Mouse (Mus musculus) layer of hippocampus, adult 9-10 months (tissue): ENCODE measurements around the gene Ret.

Source experiments
- DNase-seq: peaks from one replicate; pipeline ENCODE4 v3.0.0; 2022; ENCODE audit warnings: low spot score

Ret gene

GRCm38 (mm10) chr6:118197440-118197975, at the start of gene Ret:
Ret (minus strand) TSS chr6:118197718.
- DNase-seq, result no peak

GRCm38 (mm10) chr6:118247161-118247560, 49.6 kb upstream of the Ret start:
- no peak for DNase-seq

- DNase-seq, result no peak
These were observed 46.6 kb upstream of the Ret start for GRCm38 (mm10) chr6:118244106-118244505.

GRCm38 (mm10) chr6:118242941-118243340, 45.4 kb upstream of the Ret start:
- DNase-seq, result no peak

GRCm38 (mm10) chr6:118226072-118226471, 28.6 kb upstream of the Ret start:
- no peak for DNase-seq

- DNase-seq, result no peak
These were observed 25.0 kb upstream of the Ret start for GRCm38 (mm10) chr6:118222471-118222870.

GRCm38 (mm10) chr6:118215676-118216075, 18.2 kb upstream of the Ret start:
- DNase-seq, result no peak

GRCm38 (mm10) chr6:118208326-118208725, 10.8 kb upstream of the Ret start:
- no peak for DNase-seq

- DNase-seq, result no peak
These were observed 8.9 kb upstream of the Ret start for GRCm38 (mm10) chr6:118206386-118206785.

GRCm38 (mm10) chr6:118205176-118205890, 7.8 kb upstream of the Ret start:
- no peak for DNase-seq

GRCm38 (mm10) chr6:118204112-118204511, 6.6 kb upstream of the Ret start:
- DNase-seq, result no peak

- no peak for DNase-seq
These were observed 623 bp downstream of the Ret start for GRCm38 (mm10) chr6:118196751-118197439.

GRCm38 (mm10) chr6:118195108-118195507, 2.4 kb downstream of the Ret start:
- DNase-seq, result peak; percentile 20

GRCm38 (mm10) chr6:118192882-118193281, 4.6 kb downstream of the Ret start:
- DNase-seq, result no peak

GRCm38 (mm10) chr6:118192199-118192598, 5.3 kb downstream of the Ret start:
- DNase-seq, result no peak

GRCm38 (mm10) chr6:118189764-118190163, 7.8 kb downstream of the Ret start:
- DNase-seq, result no peak

- no peak for DNase-seq
These were observed 8.9 kb downstream of the Ret start for GRCm38 (mm10) chr6:118188599-118188998.

GRCm38 (mm10) chr6:118187285-118187641, 10.3 kb downstream of the Ret start:
- no peak for DNase-seq

GRCm38 (mm10) chr6:118186620-118187284, 10.8 kb downstream of the Ret start:
- DNase-seq, result no peak

- DNase-seq, result no peak
These were observed 13.4 kb downstream of the Ret start for GRCm38 (mm10) chr6:118184126-118184525.

GRCm38 (mm10) chr6:118180085-118180423, 17.5 kb downstream of the Ret start:
- no peak for DNase-seq

- peak; percentile 73 for DNase-seq
These were observed 18.0 kb downstream of the Ret start for GRCm38 (mm10) chr6:118179316-118180084.
